Mouse (Mus musculus) ES-Bruce4 (cell line): ENCODE measurements around the gene Gjb5. TPM values are rescaled to one million over a fixed set of nuclear protein-coding genes. Genes with fewer than 3 reads are reported as not detected.

Experiments used
- H3K27ac ChIP-seq: 2 replicates; pipeline ENCODE4 v1.5.1; 2012; ENCODE audit warnings: low read length, inconsistent platforms; ENCODE audit not compliant: insufficient read depth
- H3K27me3 ChIP-seq: 2 replicates; pipeline ENCODE4 v1.6.1; 2012; ENCODE audit warnings: mild to moderate bottlenecking, low read length, inconsistent platforms; ENCODE audit not compliant: control insufficient read depth, poor library complexity, insufficient read depth, severe bottlenecking
- H3K36me3 ChIP-seq: 2 replicates; pipeline ENCODE4 v1.6.1; 2012; ENCODE audit warnings: inconsistent platforms, mild to moderate bottlenecking, low read length, moderate library complexity; ENCODE audit not compliant: control insufficient read depth, poor library complexity, insufficient read depth, severe bottlenecking
- H3K4me1 ChIP-seq: one replicate; pipeline ENCODE4 v1.8.1; 2011; ENCODE audit warnings: low read length; ENCODE audit not compliant: control insufficient read depth, insufficient read depth
- H3K4me3 ChIP-seq: 2 replicates; pipeline ENCODE4 v1.5.1; 2011; ENCODE audit warnings: low read depth, mild to moderate bottlenecking, low read length
- H3K9ac ChIP-seq: 2 replicates; pipeline ENCODE4 v1.6.1; 2012; ENCODE audit warnings: low read depth, mild to moderate bottlenecking, inconsistent platforms; ENCODE audit not compliant: poor library complexity, severe bottlenecking
- H3K9me3 ChIP-seq: replicated peaks from 2 replicates; pipeline ENCODE4 v1.6.1; 2012; ENCODE audit warnings: mild to moderate bottlenecking, low read length, inconsistent platforms; ENCODE audit not compliant: control insufficient read depth, poor library complexity, insufficient read depth, severe bottlenecking
- CTCF ChIP-seq: IDR thresholded peaks from one replicate; pipeline ENCODE4 v1.8.1; 2011; ENCODE audit warnings: low read depth, low read length
- EP300 ChIP-seq: IDR thresholded peaks from 2 replicates; pipeline ENCODE4 v1.6.1; 2011; ENCODE audit warnings: low read depth, low read length; ENCODE audit not compliant: insufficient read depth
- POLR2A ChIP-seq: IDR thresholded peaks from one replicate; pipeline ENCODE4 v1.8.1; 2011; ENCODE audit warnings: low read length; ENCODE audit not compliant: insufficient read depth
- polyA plus RNA-seq: library from polyadenylated mRNA; stranded (reverse); fragments of >200 nt; gene quantifications from 2 replicates; pipeline ENCODE4 v1.2.4, GENCODE M21; 2011; ENCODE audit warnings: low read depth; ENCODE audit not compliant: missing spikeins, insufficient read depth, insufficient read length

Gjb5 gene
- polyA plus RNA-seq, 1 experiment = 15.9 TPM

- no peaks in the 10 kb centered on the region for H3K36me3 ChIP-seq
- no peaks in the 10 kb centered on the region for H3K27me3 ChIP-seq
- peaks cover 10% of the 10 kb centered on the region for H3K4me1 ChIP-seq
- no peaks in the 10 kb centered on the region for H3K9me3 ChIP-seq
- peak overlapping the region; percentile 33 for H3K4me3 ChIP-seq
- TF ChIP-seq POLR2A = no peak
- no peak for TF ChIP-seq EP300
- TF ChIP-seq CTCF = no peak
- peak overlapping the region; percentile 38 for H3K9ac ChIP-seq
- H3K27ac ChIP-seq = peak overlapping the region; percentile 14
Observed at GRCm38 (mm10) chr4:127341372-127341771, 16.6 kb downstream of the Gjb5 start.

DNA sequence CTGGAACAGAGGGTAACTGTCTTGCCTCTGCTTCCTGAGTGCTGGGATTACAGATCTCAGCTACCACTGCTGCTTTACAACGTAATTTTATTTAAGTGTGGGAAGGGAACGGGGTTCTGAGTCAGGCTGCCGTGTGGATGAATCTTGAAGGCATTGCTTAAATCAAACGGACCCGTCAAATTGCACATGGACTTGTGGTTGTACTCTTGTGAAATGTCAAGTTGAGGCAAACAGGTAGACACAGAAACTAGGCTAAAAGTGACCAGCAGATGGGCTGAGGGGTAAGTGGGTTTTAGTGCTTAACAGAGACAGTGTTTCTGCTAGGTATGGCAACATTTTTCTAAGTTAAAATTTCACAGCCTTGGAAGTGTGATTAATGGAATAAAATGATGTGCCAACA lies 20.3 kb downstream of the Gjb5 start:
- Histone ChIP-seq H3K4me1 (peaks cover 7% of the 10 kb centered on the region), H3K36me3 (no peaks in the 10 kb centered on the region), H3K4me3 (no peak overlapping the region), H3K9ac (no peak overlapping the region), H3K27me3 (no peaks in the 10 kb centered on the region), H3K9me3 (no peaks in the 10 kb centered on the region), H3K27ac (peak overlapping the region; percentile 48; the same call in 1 of the 2 replicates)
- TF ChIP-seq EP300 (no peak), CTCF (no peak), POLR2A (no peak)

DNA sequence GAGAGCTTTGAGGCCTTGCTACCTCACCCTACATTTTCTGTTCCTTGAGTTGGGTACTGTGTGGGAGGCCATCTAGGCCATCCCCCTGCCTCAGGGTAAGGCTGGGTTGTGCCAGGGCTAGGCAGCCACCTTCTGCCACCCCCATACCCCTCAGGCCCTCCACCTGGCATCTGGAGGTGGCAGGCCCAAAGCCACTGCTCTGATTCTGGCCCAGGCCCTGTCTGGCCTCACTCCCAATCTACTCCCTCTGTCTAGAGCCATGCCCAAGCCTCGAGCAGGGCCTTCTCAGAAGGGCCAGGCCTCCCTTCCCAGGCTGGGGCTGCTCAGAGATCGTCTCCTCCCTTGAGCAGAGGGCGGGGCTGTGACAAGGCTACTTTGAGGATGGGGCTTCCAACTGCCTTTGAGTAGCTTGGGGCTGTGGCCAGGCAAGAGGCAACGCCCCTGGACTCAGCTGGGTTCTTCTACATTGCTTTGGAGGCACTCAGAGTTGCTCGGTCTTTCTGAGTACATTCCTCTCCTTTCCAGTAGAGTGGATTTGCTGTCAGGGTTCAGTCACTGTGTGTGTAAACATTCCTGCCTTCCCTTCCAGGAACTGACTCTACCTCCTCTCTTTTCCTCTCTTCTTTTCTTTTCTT lies 23.0 kb downstream of the Gjb5 start:
- Histone ChIP-seq H3K4me3 (no peak overlapping the region), H3K4me1 (peaks cover 7% of the 10 kb centered on the region), H3K27ac (peak overlapping the region; percentile 34; the same call in 1 of the 2 replicates), H3K9me3 (no peaks in the 10 kb centered on the region), H3K9ac (no peak overlapping the region), H3K27me3 (no peaks in the 10 kb centered on the region), H3K36me3 (no peaks in the 10 kb centered on the region)
- TF ChIP-seq CTCF (no peak), EP300 (peak; percentile 84)

GRCm38 (mm10) chr4:127331171-127331570 lies 26.8 kb downstream of the Gjb5 start:
- H3K9me3 ChIP-seq = no peaks in the 10 kb centered on the region
- H3K27ac ChIP-seq = peak overlapping the region; percentile 0; the same call in 1 of the 2 replicates
- peaks cover 4% of the 10 kb centered on the region for H3K36me3 ChIP-seq
- peak overlapping the region; percentile 69 for H3K4me3 ChIP-seq
- peaks cover 1% of the 10 kb centered on the region for H3K4me1 ChIP-seq
- H3K9ac ChIP-seq = peak overlapping the region; percentile 93
- H3K27me3 ChIP-seq = no peaks in the 10 kb centered on the region
- TF ChIP-seq EP300 = no peak
- no peak for TF ChIP-seq CTCF
- no peak for TF ChIP-seq POLR2A

DNA sequence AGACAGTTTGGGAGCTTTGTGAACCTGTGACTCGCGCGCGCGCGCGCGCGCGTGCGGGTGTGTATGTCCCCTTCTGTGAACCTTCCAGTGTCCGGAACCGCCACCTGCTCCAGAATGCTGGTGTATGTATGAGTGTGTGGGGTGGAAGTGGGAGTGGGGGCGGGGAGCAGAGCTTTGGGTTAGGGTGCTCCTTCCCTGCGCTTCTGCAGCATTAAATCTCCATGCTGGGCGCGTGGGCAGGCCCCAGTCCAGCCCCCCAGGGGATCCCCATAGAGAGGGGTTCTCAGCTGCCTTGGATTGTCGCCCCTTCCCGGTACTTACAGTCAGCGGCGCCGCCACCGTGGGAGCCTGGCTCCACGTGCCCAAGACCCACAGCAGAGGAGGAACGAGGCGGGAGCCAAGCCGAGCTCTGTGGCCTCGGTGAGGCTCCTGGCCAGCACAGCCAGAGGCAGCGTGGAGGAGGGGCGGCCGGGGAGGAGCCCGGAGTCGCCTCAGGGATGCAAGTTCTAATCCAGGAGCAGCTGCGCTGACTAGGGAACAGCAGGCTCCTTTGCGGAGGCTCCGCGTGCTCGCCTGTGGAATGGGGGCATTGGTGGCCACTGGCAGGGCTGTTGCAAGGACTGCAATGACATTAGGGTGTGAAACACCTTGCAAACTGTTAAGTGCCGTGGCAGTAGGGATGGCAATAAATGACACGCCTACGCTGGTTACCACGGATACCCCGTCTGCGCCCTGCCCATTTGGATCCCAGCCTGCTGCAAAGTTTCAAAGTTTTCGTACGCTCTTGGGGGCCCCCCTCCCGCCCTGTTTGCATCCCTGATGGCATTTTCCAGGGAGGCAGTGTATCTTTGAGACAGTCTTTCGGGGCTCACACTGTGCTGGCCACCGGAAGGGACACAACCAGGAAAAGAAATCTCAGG lies 27.5 kb downstream of the Gjb5 start, which contains the start of gene Gjb3:
TSS of gene Gjb3 (minus strand) at position 664 of the 920 bp plus-strand sequence.
- peak within 1 kb of the TSS; percentile 93 for H3K9ac ChIP-seq

DNA sequence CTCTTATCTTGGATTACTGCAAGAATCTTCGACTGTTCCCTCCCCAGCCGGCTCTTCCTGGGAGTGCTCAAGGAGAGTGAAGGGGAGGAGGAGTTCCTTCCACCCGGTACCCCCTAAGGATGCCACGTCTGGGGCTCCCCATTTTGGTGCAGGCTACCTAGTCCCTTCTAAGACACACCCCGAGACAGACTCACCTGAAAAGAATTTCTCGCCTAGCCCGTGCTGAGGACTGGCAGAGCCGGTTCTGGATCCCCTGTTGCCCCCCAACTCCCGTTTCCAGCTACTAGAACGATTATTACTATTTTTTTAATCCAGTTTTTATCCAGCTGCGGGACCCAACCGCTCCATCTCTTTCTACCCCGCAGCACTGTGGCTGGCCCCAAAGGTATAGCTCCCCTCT lies 28.2 kb downstream of the Gjb5 start:
- H3K4me3 ChIP-seq = peak overlapping the region; percentile 69
- no peaks in the 10 kb centered on the region for H3K27me3 ChIP-seq
- H3K27ac ChIP-seq = peak overlapping the region; percentile 97
- H3K36me3 ChIP-seq = peaks cover 15% of the 10 kb centered on the region
- H3K9ac ChIP-seq = peak overlapping the region; percentile 93
- H3K9me3 ChIP-seq = no peaks in the 10 kb centered on the region
- no peaks in the 10 kb centered on the region for H3K4me1 ChIP-seq
- TF ChIP-seq CTCF = no peak

More for the DNA sequence above, 27.5 kb downstream of the Gjb5 start, which contains the start of gene Gjb3:
- Histone ChIP-seq H3K27ac (peak within 1 kb of the TSS; percentile 97), H3K4me1 (peaks cover under 1% of the 10 kb centered on the region), H3K27me3 (no peaks in the 10 kb centered on the region), H3K9me3 (no peaks in the 10 kb centered on the region), H3K36me3 (peaks cover 12% of the 10 kb centered on the region), H3K4me3 (peak within 1 kb of the TSS; percentile 69)
- TF ChIP-seq CTCF (no peak), EP300 (peak; percentile 73)
